Mouse (Mus musculus): Measurements from ENCODE around the gene Col27a1.

The Col27a1 gene

DNA sequence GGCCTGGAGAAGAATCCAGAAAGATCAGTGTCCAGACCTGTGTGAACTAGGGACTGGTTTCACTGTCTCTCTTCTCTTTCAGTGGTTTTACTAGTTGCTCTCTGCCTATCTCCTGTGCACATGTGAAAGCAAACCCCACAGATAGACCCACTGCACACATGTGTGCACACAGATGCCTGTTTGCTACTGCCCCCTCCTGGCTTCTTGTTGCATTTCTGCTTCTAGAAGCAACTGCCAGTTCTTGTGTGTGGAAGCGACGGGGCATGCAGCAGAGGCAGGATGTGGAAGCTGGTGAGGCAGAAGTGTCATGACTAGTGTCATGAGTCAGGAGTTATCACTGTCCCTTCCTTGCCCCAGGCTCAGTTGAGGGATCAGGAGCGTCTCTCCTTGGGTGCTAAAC, 158.1 kb downstream of the Col27a1 start:
- DNase-seq (ENCODE audit: low read depth, low spot score), result peak; percentile 55

GRCm38 (mm10) chr4:63373404-63373803, 159.6 kb downstream of the Col27a1 start:
- no peak for DNase-seq (ENCODE audit: low read depth, low spot score)

- no peak for DNase-seq (ENCODE audit: low read depth, low spot score)
Measured at GRCm38 (mm10) chr4:63374331-63374730, 160.5 kb downstream of the Col27a1 start.

DNA sequence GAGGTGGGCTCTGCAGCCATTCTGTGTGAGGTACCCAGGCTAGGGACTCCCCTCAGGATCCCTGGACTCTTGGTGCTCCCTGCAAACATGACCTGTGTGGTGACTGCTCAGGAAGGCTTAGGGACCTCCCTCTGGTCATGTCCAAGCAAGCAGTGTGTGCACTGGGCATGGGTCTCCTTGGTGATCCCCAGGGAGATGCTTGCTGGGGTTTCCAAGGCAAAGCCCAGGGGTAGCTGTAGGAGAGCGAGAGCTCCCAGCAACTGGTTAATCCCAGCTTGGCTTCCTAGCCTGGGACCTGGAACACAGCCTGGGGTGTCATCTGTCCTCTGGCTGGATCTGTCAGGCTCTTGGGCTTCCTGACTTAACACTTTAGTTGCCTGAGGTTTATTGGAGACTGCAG, 161.6 kb downstream of the Col27a1 start:
- DNase-seq (ENCODE audit: low read depth, low spot score), result no peak

DNA sequence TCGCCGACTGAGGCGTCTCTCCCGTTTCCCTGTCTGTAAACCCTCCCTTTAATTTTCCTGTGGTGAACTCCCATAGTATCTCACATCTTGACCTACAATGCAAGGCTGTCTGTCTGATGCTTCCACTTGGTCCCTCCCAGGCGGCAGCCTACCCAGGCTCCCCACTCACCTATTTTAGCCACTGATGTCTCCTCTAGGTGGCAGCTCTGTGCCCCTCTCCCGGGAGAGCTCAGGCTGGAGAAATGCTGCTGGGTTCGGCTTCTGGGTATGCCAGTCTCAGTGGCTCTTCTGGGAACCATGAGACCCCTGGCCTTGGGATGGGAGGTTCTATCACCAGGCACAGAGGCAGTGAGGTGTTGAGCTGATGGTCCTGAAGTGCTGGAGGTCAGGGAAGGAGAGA, 163.7 kb downstream of the Col27a1 start:
- no peak for DNase-seq (ENCODE audit: low read depth, low spot score)

DNA sequence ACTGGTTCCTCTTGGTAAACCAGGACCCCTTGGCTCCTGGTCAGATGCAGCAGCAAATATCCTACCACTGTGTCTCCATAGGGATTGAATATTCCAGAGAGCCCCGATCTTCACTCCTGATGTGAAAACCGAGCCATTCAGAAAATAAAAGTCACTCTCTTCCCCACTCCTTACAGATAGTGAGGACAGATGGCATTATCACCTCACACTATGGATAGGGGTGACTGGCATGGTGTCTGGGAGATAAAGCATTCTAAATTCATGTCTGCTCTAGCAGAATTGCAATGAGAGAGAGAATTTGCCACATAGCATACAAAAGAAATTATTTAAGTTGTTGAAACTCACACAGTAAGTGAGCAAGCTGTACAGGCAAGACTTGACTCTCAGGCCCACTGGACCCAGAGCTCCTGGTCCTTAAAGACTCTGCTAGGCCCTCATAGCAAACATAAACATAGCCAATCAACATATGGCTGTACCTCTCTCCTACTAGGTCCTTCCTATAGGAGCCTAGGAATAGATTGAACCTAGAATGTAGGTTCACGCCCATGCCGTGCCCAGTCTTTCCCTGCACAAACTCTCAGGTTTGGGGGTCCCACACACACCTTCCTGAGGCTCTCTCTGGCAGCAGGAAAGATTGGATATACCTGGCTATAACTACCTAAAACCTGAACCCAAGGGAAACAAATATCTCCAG, 169.0 kb downstream of the Col27a1 start:
- no peak for DNase-seq (ENCODE audit: low read depth, low spot score)

GRCm38 (mm10) chr4:63383474-63383873, 169.7 kb downstream of the Col27a1 start:
- no peak for DNase-seq (ENCODE audit: low read depth, low spot score)

GRCm38 (mm10) chr4:63384262-63384661, 170.5 kb downstream of the Col27a1 start:
- no peak for DNase-seq (ENCODE audit: low read depth, low spot score)
